Mouse (Mus musculus): ENCODE data around the gene Mmp25.

DNA sequence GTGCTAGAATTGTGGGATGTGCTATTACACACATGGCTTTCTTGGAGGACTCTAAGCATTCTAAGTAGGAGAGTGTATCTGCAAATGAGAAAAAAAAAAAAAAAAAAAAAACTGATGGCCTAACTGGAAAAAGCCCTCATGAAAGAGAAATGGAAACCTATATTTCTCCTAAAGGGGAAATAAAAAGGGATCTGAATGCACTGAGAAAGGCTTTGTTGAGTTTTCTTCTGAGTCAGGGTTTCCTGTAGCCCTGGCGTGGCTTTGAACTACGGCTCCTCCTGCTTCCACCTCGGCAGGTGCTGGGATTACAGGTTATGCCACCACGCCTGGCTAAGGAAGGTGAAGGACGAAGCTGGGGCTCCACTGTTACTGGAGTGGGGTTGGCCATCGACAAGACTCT, 8.9 kb upstream of the Mmp25 start:
- no peak for TF ChIP-seq HCFC1 (IDR thresholded peaks at IDR 0.05; ENCODE audit: borderline replicate concordance, insufficient read depth, low read length)
- no peak for TF ChIP-seq ZNF384 (IDR thresholded peaks at IDR 0.05; ENCODE audit: low read depth, low read length)
- TF ChIP-seq ZC3H11A (IDR thresholded peaks at IDR 0.05; ENCODE audit: borderline replicate concordance, low read depth, low read length): no peak
- TF ChIP-seq MAFK (IDR thresholded peaks at IDR 0.05; ENCODE audit: insufficient read depth, low read depth, low read length): no peak

Data from ES-E14 (cell line).